Mouse (Mus musculus) MEL (cell line): Measurements from ENCODE around the gene Cfl2. TPM values are rescaled to one million over a fixed set of nuclear protein-coding genes. Genes with fewer than 3 reads are reported as not detected.

Experiments
- DNase-seq: peaks from one replicate; pipeline ENCODE4 v3.0.0; 2011; ENCODE audit warnings: low read depth, low spot score
- H3K27ac ChIP-seq: 2 replicates; pipeline ENCODE4 v1.5.1; 2012; ENCODE audit warnings: low read depth, mild to moderate bottlenecking, control low read depth, low read length, moderate library complexity; ENCODE audit not compliant: control insufficient read depth
- H3K27me3 ChIP-seq, 2 experiments: fragments of 150-350 bp in 1 of 2; sonication (generic) in 1 of 2; 2 replicates each; pipeline ENCODE4 v1.6.1; 2012; ENCODE audit warnings: low read length in 2 of 2, mild to moderate bottlenecking in 2 of 2, improper control_type of control experiment in 1 of 2, moderate library complexity in 1 of 2; ENCODE audit not compliant: insufficient read depth in 2 of 2, control insufficient read depth in 1 of 2
- H3K36me3 ChIP-seq, 2 experiments: 2 replicates each; pipeline ENCODE4 v1.6.1; 2012 to 2014; ENCODE audit warnings: low read length in 2 of 2, improper control_type of control experiment in 1 of 2, inconsistent platforms in 1 of 2, mild to moderate bottlenecking in 1 of 2; ENCODE audit not compliant: insufficient read depth in 2 of 2, control insufficient read depth in 1 of 2
- H3K4me1 ChIP-seq, 2 experiments: fragments of 150-350 bp in 1 of 2; sonication (generic) in 1 of 2; 2 replicates each; pipeline ENCODE4 v1.6.1; 2012; ENCODE audit warnings: low read length in 2 of 2, improper control_type of control experiment in 1 of 2, mild to moderate bottlenecking in 1 of 2; ENCODE audit not compliant: insufficient read depth in 2 of 2, control insufficient read depth in 1 of 2
- H3K4me3 ChIP-seq, 2 experiments: fragments of 150-350 bp in 1 of 2; sonication (generic) in 1 of 2; 2 replicates each; pipeline ENCODE4 v1.5.1; 2012; ENCODE audit warnings: low read depth in 2 of 2, low read length in 2 of 2, mild to moderate bottlenecking in 2 of 2, moderate library complexity in 2 of 2, control low read depth in 1 of 2, improper control_type of control experiment in 1 of 2; ENCODE audit not compliant: control insufficient read depth in 1 of 2, insufficient read depth in 1 of 2
- H3K79me2 ChIP-seq: 2 replicates; pipeline ENCODE4 v1.6.1; 2012; ENCODE audit warnings: mild to moderate bottlenecking, low read length, moderate library complexity; ENCODE audit not compliant: control insufficient read depth, poor library complexity, insufficient read depth
- H3K9ac ChIP-seq: 2 replicates; pipeline ENCODE4 v1.6.1; 2012; ENCODE audit warnings: low read depth, mild to moderate bottlenecking, control low read depth, low read length, moderate library complexity; ENCODE audit not compliant: control insufficient read depth, poor library complexity, severe bottlenecking
- H3K9me3 ChIP-seq: fragments of 150-350 bp; sonication (generic); replicated peaks from 2 replicates; pipeline ENCODE4 v1.6.1; 2012; ENCODE audit warnings: mild to moderate bottlenecking, low read length, improper control_type of control experiment, moderate library complexity; ENCODE audit not compliant: insufficient read depth
- BHLHE40 ChIP-seq: IDR thresholded peaks from 2 replicates; pipeline ENCODE4 v1.6.1; 2012; ENCODE audit warnings: low read depth, mild to moderate bottlenecking, inconsistent platforms, low read length, improper control_type of control experiment, borderline replicate concordance
- CTCF ChIP-seq, 3 experiments: IDR thresholded peaks in 2 of 3; conservative IDR thresholded peaks in 1 of 3; 2 replicates each; pipeline ENCODE4 v1.5.1; 2011 to 2012; ENCODE audit warnings: low read length in 3 of 3, low read depth in 2 of 3, mild to moderate bottlenecking in 2 of 3, improper control_type of control experiment in 1 of 3, inconsistent platforms in 1 of 3, mixed read lengths in 1 of 3, moderate library complexity in 1 of 3; ENCODE audit not compliant: control insufficient read depth in 1 of 3, insufficient read depth in 1 of 3, poor library complexity in 1 of 3, severe bottlenecking in 1 of 3
- EP300 ChIP-seq, 2 experiments: IDR thresholded peaks; 2 replicates each; pipeline ENCODE4 v1.6.1; 2011; ENCODE audit warnings: improper control_type of control experiment in 2 of 2, low read length in 2 of 2, low read depth in 1 of 2, mild to moderate bottlenecking in 1 of 2
- ETS1 ChIP-seq: IDR thresholded peaks from 2 replicates; pipeline ENCODE4 v1.6.1; 2012; ENCODE audit warnings: low read depth, mild to moderate bottlenecking, inconsistent platforms, low read length, improper control_type of control experiment, moderate library complexity
- GATA1 ChIP-seq: IDR thresholded peaks from 2 replicates; pipeline ENCODE4 v1.6.1; 2011; ENCODE audit warnings: low read depth, low read length, improper control_type of control experiment
- HCFC1 ChIP-seq: IDR thresholded peaks from 2 replicates; pipeline ENCODE4 v1.6.1; 2012; ENCODE audit warnings: low read depth, mild to moderate bottlenecking, inconsistent platforms, low read length, improper control_type of control experiment, moderate library complexity
- JUND ChIP-seq: IDR thresholded peaks from 2 replicates; pipeline ENCODE4 v1.6.1; 2011; ENCODE audit warnings: low read depth, mild to moderate bottlenecking, improper control_type of control experiment, low read length
- MAX ChIP-seq: IDR thresholded peaks from 2 replicates; pipeline ENCODE4 v1.6.1; 2011; ENCODE audit warnings: low read length, improper control_type of control experiment
- MXI1 ChIP-seq: IDR thresholded peaks from 2 replicates; pipeline ENCODE4 v1.6.1; 2011; ENCODE audit warnings: mild to moderate bottlenecking, low read depth, low read length, improper control_type of control experiment
- MYB ChIP-seq: IDR thresholded peaks from 2 replicates; pipeline ENCODE4 v1.6.1; 2011; ENCODE audit warnings: mild to moderate bottlenecking, low read depth, low read length, improper control_type of control experiment
- MYC ChIP-seq: IDR thresholded peaks from 2 replicates; pipeline ENCODE4 v1.6.1; 2011; ENCODE audit warnings: low read depth, mild to moderate bottlenecking, low read length, improper control_type of control experiment, moderate library complexity
- NRF1 ChIP-seq: IDR thresholded peaks from 2 replicates; pipeline ENCODE4 v1.6.1; 2014; ENCODE audit warnings: low read depth, mild to moderate bottlenecking, inconsistent platforms, low read length, improper control_type of control experiment, moderate library complexity; ENCODE audit not compliant: poor library complexity, insufficient read depth, severe bottlenecking
- POLR2A ChIP-seq, 2 experiments: IDR thresholded peaks; 2 replicates each; pipeline ENCODE4 v1.6.1; 2011 to 2012; ENCODE audit warnings: low read length in 2 of 2, mild to moderate bottlenecking in 2 of 2, control low read depth in 1 of 2, improper control_type of control experiment in 1 of 2, low read depth in 1 of 2, moderate library complexity in 1 of 2; ENCODE audit not compliant: control insufficient read depth in 1 of 2, insufficient read depth in 1 of 2, poor library complexity in 1 of 2
- POLR2AphosphoS2 ChIP-seq: IDR thresholded peaks from 2 replicates; pipeline ENCODE4 v1.6.1; 2011; ENCODE audit warnings: low read length, improper control_type of control experiment
- RAD21 ChIP-seq: IDR thresholded peaks from 2 replicates; pipeline ENCODE4 v1.6.1; 2011; ENCODE audit warnings: mild to moderate bottlenecking, low read depth, low read length, improper control_type of control experiment
- RCOR1 ChIP-seq: IDR thresholded peaks from 2 replicates; pipeline ENCODE4 v1.6.1; 2012; ENCODE audit warnings: low read depth, mild to moderate bottlenecking, inconsistent platforms, low read length, improper control_type of control experiment
- SIN3A ChIP-seq: IDR thresholded peaks from 2 replicates; pipeline ENCODE4 v1.6.1; 2012; ENCODE audit warnings: low read length, improper control_type of control experiment, inconsistent platforms
- TBP ChIP-seq: IDR thresholded peaks from 2 replicates; pipeline ENCODE4 v1.8.0; 2011; ENCODE audit warnings: low read depth, low read length, improper control_type of control experiment
- TCF12 ChIP-seq: IDR thresholded peaks from 2 replicates; pipeline ENCODE4 v1.6.1; 2014; ENCODE audit warnings: low read depth, mild to moderate bottlenecking, inconsistent platforms, low read length, improper control_type of control experiment, moderate library complexity
- UBTF ChIP-seq: IDR thresholded peaks from 2 replicates; pipeline ENCODE4 v1.6.1; 2012; ENCODE audit warnings: low read depth, mild to moderate bottlenecking, inconsistent platforms, low read length, improper control_type of control experiment, moderate library complexity, borderline replicate concordance; ENCODE audit not compliant: insufficient read depth
- USF1 ChIP-seq: IDR thresholded peaks from 2 replicates; pipeline ENCODE4 v1.6.1; 2014; ENCODE audit warnings: low read depth, mild to moderate bottlenecking, inconsistent platforms, low read length, improper control_type of control experiment, moderate library complexity
- USF2 ChIP-seq, 2 experiments: IDR thresholded peaks; 2 replicates each; pipeline ENCODE4 v1.6.1; 2011 to 2012; ENCODE audit warnings: improper control_type of control experiment in 2 of 2, low read length in 2 of 2, borderline replicate concordance in 1 of 2, inconsistent platforms in 1 of 2, low read depth in 1 of 2, mild to moderate bottlenecking in 1 of 2; ENCODE audit not compliant: insufficient read depth in 1 of 2
- ZC3H11A ChIP-seq: IDR thresholded peaks from 2 replicates; pipeline ENCODE4 v1.6.1; 2012; ENCODE audit warnings: low read depth, mild to moderate bottlenecking, inconsistent platforms, low read length, improper control_type of control experiment
- ZKSCAN1 ChIP-seq: IDR thresholded peaks from 2 replicates; pipeline ENCODE4 v1.6.1; 2012; ENCODE audit warnings: low read depth, mild to moderate bottlenecking, inconsistent platforms, low read length, improper control_type of control experiment, moderate library complexity
- ZMIZ1 ChIP-seq: IDR thresholded peaks from 2 replicates; pipeline ENCODE4 v1.6.1; 2012; ENCODE audit warnings: low read depth, mild to moderate bottlenecking, inconsistent platforms, low read length, improper control_type of control experiment, moderate library complexity
- ZNF384 ChIP-seq: IDR thresholded peaks from 2 replicates; pipeline ENCODE4 v1.6.1; 2012; ENCODE audit warnings: low read depth, mild to moderate bottlenecking, inconsistent platforms, low read length, improper control_type of control experiment
- polyA plus RNA-seq, 2 experiments: library from polyadenylated mRNA; stranded (reverse) in 1 of 2; unstranded in 1 of 2; fragments of >175 nt in 1 of 2; fragments of >200 nt in 1 of 2; gene quantifications; 2 replicates each; pipeline versions ENCODE4 v1.2.1 to v1.2.4; 2012; ENCODE audit warnings: low replicate concordance in 2 of 2, low read depth in 1 of 2; ENCODE audit not compliant: insufficient read length in 2 of 2, insufficient read depth in 1 of 2, missing spikeins in 1 of 2
- total RNA-seq: library from RNA; depleted of rRNA; stranded (reverse); fragments of 300-350 nt; gene quantifications from 2 replicates; pipeline ENCODE4 v1.2.3, GENCODE M21; 2012

The Cfl2 gene
- total and polyA plus RNA-seq, 3 experiments, result 5.7 to 8.8 TPM; not detected in 1

DNA sequence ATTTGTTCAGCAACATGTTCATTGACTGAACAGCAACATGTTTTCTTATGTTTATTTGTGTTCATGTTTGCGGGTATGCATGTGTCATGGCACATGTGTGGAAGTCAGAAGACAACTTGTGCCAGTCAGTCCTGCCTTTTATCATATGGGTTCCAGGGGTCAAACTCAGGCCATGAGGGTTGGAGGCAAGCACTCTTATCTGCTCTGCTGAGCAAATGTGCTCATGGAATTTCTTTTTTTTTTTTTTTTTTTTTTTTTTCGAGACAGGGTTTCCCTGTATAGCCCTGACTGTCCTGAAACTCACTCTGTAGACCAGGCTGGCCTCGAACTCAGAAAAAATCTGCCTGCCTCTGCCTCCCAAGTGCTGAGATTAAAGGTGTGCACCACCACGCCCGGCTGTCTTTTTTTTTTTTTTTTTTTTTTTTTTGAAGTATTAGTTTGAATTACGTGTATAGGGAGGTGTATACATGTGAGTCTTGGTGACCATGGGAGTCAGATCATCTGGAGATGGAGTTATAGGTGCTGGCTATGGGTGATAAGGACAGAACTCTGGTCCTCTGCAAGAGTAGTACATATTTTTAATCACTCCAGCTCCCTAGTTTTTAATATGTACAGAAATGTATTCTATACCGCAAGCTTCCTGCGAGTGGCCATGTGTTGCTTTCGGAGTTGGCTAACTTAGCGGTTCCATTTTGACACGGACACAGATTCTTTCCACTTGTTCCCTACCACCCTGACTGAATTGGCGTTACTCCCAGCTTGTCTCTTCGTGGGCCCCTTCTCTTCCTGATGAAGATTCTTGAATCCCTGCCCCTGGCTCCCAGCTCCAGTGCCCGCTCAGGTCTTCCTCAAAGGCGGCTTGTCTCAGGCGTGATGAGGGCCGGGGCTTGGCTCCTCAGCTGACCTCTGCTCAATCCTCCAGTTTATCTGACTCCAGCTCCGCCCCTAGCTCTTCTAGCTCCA is 26.8 kb downstream of the Cfl2 start:
- H3K4me3 ChIP-seq, result peak overlapping the region; percentile 36 to 41
- TF ChIP-seq BHLHE40 (no peak), SIN3A (0 out of 2 replicates have a peak, but pooled peaks have one; percentile 26), CTCF (IDR thresholded peaks at IDR 0.05 in 2 of 3, conservative IDR thresholded peaks at IDR 0.05 in 1 of 3; ENCODE audit: control insufficient read depth in 1 of 3, insufficient read depth in 1 of 3, low read depth in 2 of 3, low read length in 3 of 3, poor library complexity in 1 of 3, severe bottlenecking in 1 of 3) (no peak), ZNF384 (peak; percentile 76), MAX (peak; percentile 38; the same call in 1 of the 2 replicates), MXI1 (0 out of 2 replicates have a peak, but pooled peaks have one; percentile 56), ETS1 (0 out of 2 replicates have a peak, but pooled peaks have one; percentile 2), GATA1 (no peak), UBTF (no peak), JUND (no peak), ZMIZ1 (no peak), USF1 (no peak), HCFC1 (no peak)
- H3K9me3 ChIP-seq, result no peaks in the 10 kb centered on the region
- no peaks in the 10 kb centered on the region for H3K27me3 ChIP-seq
- H3K36me3 ChIP-seq, result peaks cover 0 to 10% of the 10 kb centered on the region in 2 experiments; a peak in 2 of 4 replicates
- H3K9ac ChIP-seq, result peak overlapping the region; percentile 49; the same call in 1 of the 2 replicates
- no peak for DNase-seq
- peak overlapping the region; percentile 80 for H3K27ac ChIP-seq
- no peaks in the 10 kb centered on the region for H3K79me2 ChIP-seq
- H3K4me1 ChIP-seq, result peaks cover 4 to 23% of the 10 kb centered on the region in 2 experiments

DNA sequence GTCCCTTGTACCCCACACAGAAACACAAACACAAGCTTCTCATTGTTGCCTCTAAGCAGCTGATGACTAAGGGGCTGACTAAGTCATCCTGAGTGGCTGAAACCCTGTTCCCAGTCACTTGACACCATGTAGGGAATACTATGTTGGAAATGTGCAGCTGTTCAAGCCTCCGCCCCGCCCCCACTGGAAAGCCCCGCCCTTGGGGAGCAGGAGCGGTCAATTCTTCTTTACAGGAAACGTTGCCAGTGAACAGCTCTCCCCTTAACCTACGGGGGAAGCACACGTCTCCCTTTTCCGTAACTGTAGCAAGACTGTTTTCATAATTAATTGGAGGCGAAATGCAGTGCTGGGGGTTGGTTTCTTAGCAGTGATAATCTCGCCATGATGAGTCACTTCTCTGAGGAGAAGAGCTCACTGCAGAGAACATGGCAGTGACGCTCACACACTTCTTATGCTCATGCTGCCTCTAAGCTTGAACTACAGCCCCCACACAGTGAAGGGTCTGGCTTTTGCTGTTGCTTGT is 27.7 kb downstream of the Cfl2 start:
- Histone ChIP-seq H3K4me1 (peaks cover 4 to 16% of the 10 kb centered on the region in 2 experiments), H3K9me3 (no peaks in the 10 kb centered on the region), H3K27ac (peak overlapping the region; percentile 80), H3K79me2 (no peaks in the 10 kb centered on the region), H3K36me3 (peaks cover 0 to 10% of the 10 kb centered on the region in 2 experiments; a peak in 2 of 4 replicates), H3K9ac (peak overlapping the region; percentile 49), H3K27me3 (no peaks in the 10 kb centered on the region), H3K4me3 (peak overlapping the region; percentile 36 to 41)
- DNase-seq, result peak; percentile 87
- no peak for TF ChIP-seq UBTF
- TF ChIP-seq POLR2A (IDR thresholded peaks at IDR 0.05; ENCODE audit: control insufficient read depth in 1 of 2, insufficient read depth in 1 of 2, low read depth in 1 of 2, low read length in 2 of 2, poor library complexity in 1 of 2), result peak in 1 of 2 experiments; percentile 56; a peak in 2 of 4 replicates
- TF ChIP-seq ZMIZ1, result no peak
- no peak for TF ChIP-seq MYB
- TF ChIP-seq NRF1, result no peak
- TF ChIP-seq ZC3H11A, result no peak
- TF ChIP-seq ZKSCAN1, result no peak
- 0 out of 2 replicates have a peak, but pooled peaks have one; percentile 21 for TF ChIP-seq RCOR1
- TF ChIP-seq RAD21, result no peak
- no peak for TF ChIP-seq TBP
- peak; percentile 41 for TF ChIP-seq GATA1
- TF ChIP-seq SIN3A, result peak; percentile 63
- 0 out of 2 replicates have a peak, but pooled peaks have one; percentile 54 for TF ChIP-seq POLR2AphosphoS2
- TF ChIP-seq TCF12, result 0 out of 2 replicates have a peak, but pooled peaks have one; percentile 11
- peak; percentile 49; the same call in 1 of the 2 replicates for TF ChIP-seq MXI1
- TF ChIP-seq EP300 (IDR thresholded peaks at IDR 0.05; ENCODE audit: low read depth in 1 of 2, low read length in 2 of 2), result peak in 1 of 2 experiments; percentile 26; a peak in 1 of 4 replicates
- TF ChIP-seq MYC, result peak; percentile 32; the same call in 1 of the 2 replicates
- no peak for TF ChIP-seq USF2 (IDR thresholded peaks at IDR 0.05; ENCODE audit: borderline replicate concordance in 1 of 2, insufficient read depth in 1 of 2, low read depth in 1 of 2, low read length in 2 of 2)
- 0 out of 2 replicates have a peak, but pooled peaks have one; percentile 33 for TF ChIP-seq ETS1
- peak; percentile 72; the same call in 1 of the 2 replicates for TF ChIP-seq JUND
